Mouse (Mus musculus) midbrain, embryonic 12.5 days (tissue): ENCODE data around the gene Ache. TPM values are rescaled to one million over a fixed set of nuclear protein-coding genes. Genes with fewer than 3 reads are reported as not detected.

Source experiments
- ATAC-seq: fragments of 200-750 bp; cut with Nextera tagmentation; 2 replicates; pipeline ENCODE4 v1.8.0; 2017; ENCODE audit warnings: low read depth, moderate TSS enrichment, moderate library complexity; ENCODE audit not compliant: low FRiP score
- H3K27ac ChIP-seq: fragments of 300-500 bp; sonication (generic); replicated peaks from 2 replicates; pipeline ENCODE4 v1.5.1; 2016; ENCODE audit warnings: mild to moderate bottlenecking
- H3K27me3 ChIP-seq: fragments of 300-500 bp; sonication (generic); 2 replicates; pipeline ENCODE4 v1.6.1; 2016; ENCODE audit warnings: mild to moderate bottlenecking
- H3K36me3 ChIP-seq: fragments of 300-500 bp; sonication (generic); 2 replicates; pipeline ENCODE4 v1.6.1; 2016
- H3K4me1 ChIP-seq: fragments of 300-500 bp; sonication (generic); 2 replicates; pipeline ENCODE4 v1.6.1; 2016
- H3K4me2 ChIP-seq: fragments of 300-500 bp; sonication (generic); replicated peaks from 2 replicates; pipeline ENCODE4 v1.6.1; 2016; ENCODE audit warnings: mild to moderate bottlenecking, moderate library complexity
- H3K4me3 ChIP-seq: fragments of 300-500 bp; sonication (generic); 2 replicates; pipeline ENCODE4 v1.5.1; 2016; ENCODE audit warnings: mild to moderate bottlenecking
- H3K9ac ChIP-seq: fragments of 300-500 bp; sonication (generic); replicated peaks from 2 replicates; pipeline ENCODE4 v1.6.1; 2016; ENCODE audit warnings: mild to moderate bottlenecking, moderate library complexity
- H3K9me3 ChIP-seq: fragments of 300-500 bp; sonication (generic); 2 replicates; pipeline ENCODE4 v1.6.1; 2016; ENCODE audit warnings: mild to moderate bottlenecking
- WGBS: fragments of 180-500 bp; shearing (Covaris S2); methylation state at CpG from one replicate; pipeline ENCODE4 v1.1.7; 2016; 5-methylcytosine and 5-hydroxymethylcytosine counted together
- microRNA-seq: library from miRNA; unstranded; fragments of <30 nt; microRNA quantifications from one replicate; pipeline ENCODE4, GENCODE M21; 2017
- polyA plus RNA-seq: library from polyadenylated mRNA; unstranded; fragments of >200 nt; fragmentation: Nextera tagmentation; extraction: Ambion mirVana; gene quantifications from 2 replicates; pipeline ENCODE4 v1.2.1, GENCODE M21; 2016

Gene Ache
- polyA plus RNA-seq, 1 experiment from 2014 or later, result 5.3 TPM

GRCm38 (mm10) chr5:137338663-137339289, 51.5 kb downstream of the Ache start:
- WGBS, result 4% methylated on average over 11 of the region's 11 CpGs
- peak overlapping the region; percentile 82 for H3K27ac ChIP-seq

GRCm38 (mm10) chr5:137339290-137339979, 52.1 kb downstream of the Ache start:
- Histone ChIP-seq H3K27me3 (0 out of 2 replicates have a peak, but pooled peaks cover 5% of the 10 kb centered on the region), H3K4me2 (peak overlapping the region; percentile 78), H3K4me1 (peaks cover 14% of the 10 kb centered on the region), H3K27ac (peak overlapping the region; percentile 82), H3K4me3 (peak overlapping the region; percentile 40), H3K9ac (peak overlapping the region; percentile 68), H3K36me3 (no peaks in the 10 kb centered on the region), H3K9me3 (no peaks in the 10 kb centered on the region)
- peak; percentile 61 for ATAC-seq
- WGBS, result 11% methylated on average over 22 of the region's 22 CpGs

More at GRCm38 (mm10) chr5:137338663-137339289, 51.5 kb downstream of the Ache start:
- H3K36me3 ChIP-seq, result no peaks in the 10 kb centered on the region
- H3K9ac ChIP-seq, result peak overlapping the region; percentile 68
- peaks cover 14% of the 10 kb centered on the region for H3K4me1 ChIP-seq
- H3K4me3 ChIP-seq, result peak overlapping the region; percentile 40
- H3K27me3 ChIP-seq, result 0 out of 2 replicates have a peak, but pooled peaks cover 5% of the 10 kb centered on the region
- no peaks in the 10 kb centered on the region for H3K9me3 ChIP-seq
- ATAC-seq, result peak; percentile 17; the same call in 1 of the 2 replicates
- H3K4me2 ChIP-seq, result peak overlapping the region; percentile 78

DNA sequence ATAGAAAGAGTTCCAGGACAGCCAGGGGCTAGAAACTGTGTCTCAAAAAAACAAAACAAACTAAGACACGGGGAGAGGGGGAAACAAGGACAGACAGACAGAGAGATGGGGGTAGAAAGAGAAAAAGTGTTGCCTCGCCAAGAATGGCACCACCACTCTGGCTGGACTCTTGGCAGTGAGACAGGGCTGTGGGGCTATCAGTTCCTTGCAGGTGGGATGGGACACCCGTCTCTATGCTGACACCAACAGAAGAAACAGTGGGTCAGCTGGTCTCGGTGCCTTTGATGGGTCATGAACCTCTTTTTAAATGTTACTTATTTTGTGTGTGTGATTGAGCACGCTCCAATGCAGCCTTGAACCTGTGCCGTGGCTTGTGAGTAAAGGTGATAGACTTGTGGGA, 52.9 kb downstream of the Ache start:
- H3K4me1 ChIP-seq, result peaks cover 14% of the 10 kb centered on the region
- H3K4me3 ChIP-seq, result no peak overlapping the region
- H3K36me3 ChIP-seq, result no peaks in the 10 kb centered on the region
- H3K4me2 ChIP-seq, result 0 out of 2 replicates have a peak overlapping the region, but pooled peaks have one; percentile 78
- no peaks in the 10 kb centered on the region for H3K9me3 ChIP-seq
- H3K9ac ChIP-seq, result no peak overlapping the region
- 0 out of 2 replicates have a peak, but pooled peaks cover 5% of the 10 kb centered on the region for H3K27me3 ChIP-seq
- WGBS, result 76% methylated on average over 6 of the region's 6 CpGs
- peak overlapping the region; percentile 82 for H3K27ac ChIP-seq
- ATAC-seq, result no peak

DNA sequence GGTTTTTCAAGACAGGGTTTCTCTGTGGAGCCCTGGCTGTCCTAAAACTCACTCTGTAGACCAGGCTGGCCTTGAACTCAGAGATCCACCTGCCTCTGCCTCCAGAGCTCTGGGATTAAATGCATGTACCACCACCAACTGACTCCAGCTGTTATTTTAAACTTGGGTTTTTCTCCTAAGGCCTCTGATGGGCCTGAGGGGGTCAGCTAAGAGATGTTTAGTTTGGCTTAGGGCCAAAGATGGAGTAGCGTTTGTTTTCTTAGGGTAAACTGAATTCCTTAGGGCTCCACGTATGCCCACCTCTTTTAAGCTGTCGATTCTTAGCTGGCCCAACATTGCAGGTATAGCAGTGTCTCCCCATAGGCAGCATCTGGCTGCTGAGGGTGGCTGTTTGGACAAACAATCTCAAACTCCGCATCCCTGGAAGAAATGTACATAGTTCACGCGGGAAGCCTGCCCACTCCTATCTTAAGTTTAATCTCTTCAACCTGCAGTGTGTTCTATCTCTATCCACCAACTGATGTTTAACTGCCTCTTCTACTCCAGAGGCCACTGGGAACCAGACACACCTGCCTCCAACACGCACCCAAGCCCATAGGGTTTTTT, 55.2 kb downstream of the Ache start:
- no peak for ATAC-seq
- no peak overlapping the region for H3K9ac ChIP-seq
- no peak overlapping the region for H3K4me2 ChIP-seq
- 87% methylated on average over 7 of the region's 7 CpGs for WGBS
- no peaks in the 10 kb centered on the region for H3K27me3 ChIP-seq
- no peak overlapping the region for H3K27ac ChIP-seq
- no peaks in the 10 kb centered on the region for H3K36me3 ChIP-seq
- H3K4me3 ChIP-seq, result no peak overlapping the region
- no peaks in the 10 kb centered on the region for H3K9me3 ChIP-seq
- H3K4me1 ChIP-seq, result peaks cover 14% of the 10 kb centered on the region

DNA sequence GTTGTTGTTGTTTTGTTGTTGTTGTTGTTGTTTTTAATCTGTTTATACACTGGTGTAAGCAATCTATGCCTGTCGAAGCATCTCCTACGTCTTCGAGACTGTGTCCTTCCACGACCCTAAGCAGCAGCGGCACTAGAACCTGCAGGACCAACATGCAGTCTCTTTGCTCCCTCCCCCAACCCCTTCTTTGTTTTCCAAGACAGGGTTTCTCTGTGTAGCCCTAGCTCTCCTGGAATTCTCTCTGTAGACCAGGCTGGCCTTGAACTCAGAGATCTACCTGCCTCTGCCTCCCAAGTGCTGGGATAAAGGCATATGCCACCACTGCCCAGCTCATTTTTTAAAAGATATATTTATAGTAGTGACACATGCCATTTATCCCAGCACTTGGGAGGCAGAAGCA, 56.1 kb downstream of the Ache start:
- no peaks in the 10 kb centered on the region for H3K9me3 ChIP-seq
- no peak overlapping the region for H3K9ac ChIP-seq
- peaks cover 19% of the 10 kb centered on the region for H3K4me1 ChIP-seq
- 96% methylated on average over 5 of the region's 5 CpGs for WGBS
- no peak overlapping the region for H3K4me2 ChIP-seq
- no peaks in the 10 kb centered on the region; the same call in 1 of the 2 replicates for H3K27me3 ChIP-seq
- no peak overlapping the region for H3K27ac ChIP-seq
- H3K36me3 ChIP-seq, result no peaks in the 10 kb centered on the region
- no peak overlapping the region for H3K4me3 ChIP-seq
- no peak for ATAC-seq

DNA sequence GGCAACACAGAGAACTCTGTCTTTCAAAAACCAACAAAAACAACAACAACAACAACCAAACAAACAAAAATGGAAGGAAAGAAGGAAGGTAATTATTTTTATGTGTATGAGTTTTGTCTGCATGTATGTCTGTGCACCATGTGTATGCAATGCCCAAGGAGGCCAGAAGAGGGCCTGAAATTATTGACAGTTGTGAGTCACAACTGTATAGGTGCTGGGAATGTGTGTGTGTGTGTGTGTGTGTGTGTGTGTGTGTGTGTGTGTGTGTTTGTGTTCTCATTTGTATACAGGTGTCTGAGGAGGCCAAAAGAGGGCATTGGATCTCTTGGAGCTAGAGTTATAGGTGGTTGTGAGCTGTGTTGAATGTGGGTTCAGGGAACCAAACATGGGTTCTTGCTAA, 56.5 kb downstream of the Ache start:
- ATAC-seq, result no peak
- Histone ChIP-seq H3K9me3 (no peaks in the 10 kb centered on the region), H3K4me3 (no peak overlapping the region), H3K27ac (no peak overlapping the region), H3K36me3 (no peaks in the 10 kb centered on the region), H3K4me2 (no peak overlapping the region), H3K9ac (no peak overlapping the region), H3K27me3 (peaks cover 4% of the 10 kb centered on the region; the same call in 1 of the 2 replicates), H3K4me1 (peaks cover 21% of the 10 kb centered on the region)

Small RNA genes within 50 kb of the gene (microRNA-seq; reads per million reads assigned to microRNA genes)
- 1.6 reads per million for gene Mir7036
- not detected for gene Mir8116

Other genes starting within 250 kb of the Ache start
- 203 and 214 TPM in 2 replicates for gene Ap1s1, start 241.4 kb upstream of the Ache start, polyA plus RNA-seq
- gene Serpine1, start 215.3 kb upstream of the Ache start, polyA plus RNA-seq, result 0.23 TPM in 1 of 2 replicates, not detected in the other
- 5.3 and 5.5 TPM in 2 replicates for gene Trim56, start 171.3 kb upstream of the Ache start, polyA plus RNA-seq
- not detected in 2 replicates for gene Muc3, start 138.2 kb upstream of the Ache start, polyA plus RNA-seq
- gene Muc3a, start 75.1 kb upstream of the Ache start, polyA plus RNA-seq, result 0.09 TPM in 1 of 2 replicates, not detected in the other
- 7.9 and 8.0 TPM in 2 replicates for gene Ufsp1, start 7.1 kb downstream of the Ache start, polyA plus RNA-seq
- gene Srrt, start 20.2 kb downstream of the Ache start, polyA plus RNA-seq, result 178 and 180 TPM in 2 replicates
- 34.9 and 43.3 TPM in 2 replicates for gene Trip6, start 26.9 kb downstream of the Ache start, polyA plus RNA-seq
- 22.7 and 22.9 TPM in 2 replicates for gene Slc12a9, start 46.1 kb downstream of the Ache start, polyA plus RNA-seq
- 27.0 and 28.9 TPM in 2 replicates for gene Ephb4, start 62.6 kb downstream of the Ache start, polyA plus RNA-seq
- gene Zan, start 189.5 kb downstream of the Ache start, polyA plus RNA-seq, result 0.03 TPM in 1 of 2 replicates, not detected in the other
- 58.0 and 58.1 TPM in 2 replicates for gene Pop7, start 215.0 kb downstream of the Ache start, polyA plus RNA-seq
- 20.5 and 21.1 TPM in 2 replicates for gene Gigyf1, start 231.0 kb downstream of the Ache start, polyA plus RNA-seq
- gene Epo, start 245.7 kb downstream of the Ache start, polyA plus RNA-seq, result 0.34 TPM in 1 of 2 replicates, not detected in the other
- 464 and 467 TPM in 2 replicates for gene Gnb2, start 246.0 kb downstream of the Ache start, polyA plus RNA-seq